Comparison of ENCODE assay signal across 8 mouse cellular contexts in the genomic region with DNA sequence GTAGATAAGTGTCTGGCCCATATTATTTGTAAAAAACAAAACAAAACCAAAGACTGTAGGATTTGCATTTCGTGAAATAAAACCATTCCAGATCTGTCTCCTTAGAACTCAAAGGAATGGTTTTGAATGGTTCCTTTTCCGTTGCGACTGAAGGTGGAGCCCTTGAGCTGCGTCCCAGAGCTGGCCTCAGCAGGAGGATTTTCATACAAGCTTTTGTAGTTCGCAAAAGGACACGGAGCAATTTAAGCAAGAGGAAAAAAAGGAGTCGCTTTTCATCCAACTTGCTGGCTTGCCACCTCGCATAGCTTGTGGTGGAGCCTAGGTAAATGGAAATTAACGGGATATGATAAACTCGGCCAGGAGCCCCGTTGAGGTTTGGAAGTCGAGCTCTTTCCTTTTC.
DNase-seq lines count a peak whose midpoint lies in the region; ATAC-seq and TF ChIP-seq lines count a peak whose summit lies in the region.

No protein-coding gene starts in this region.

- TF ChIP-seq CTCF in thymus, adult 2 months (IDR thresholded peaks at IDR 0.05; ENCODE audit: borderline replicate concordance, control insufficient read depth, extremely low read depth, insufficient read depth, low read length, poor library complexity) = no peak

- H3K9me3 ChIP-seq in heart, embryonic 15.5 days (replicated peaks) = no peaks in the 10 kb centered on the region
- no peaks in the 10 kb centered on the region for H3K9me3 ChIP-seq in liver, embryonic 12.5 days (replicated peaks)

- no peak overlapping the region for H3K27ac ChIP-seq in heart, embryonic 15.5 days
- H3K27ac ChIP-seq in liver, embryonic 12.5 days = no peak overlapping the region
- no peak overlapping the region for H3K27ac ChIP-seq in thymus, adult 2 months (ENCODE audit: control insufficient read depth, insufficient read depth, low read length)

- peak overlapping the region; percentile 62 for H3K4me2 ChIP-seq in heart, embryonic 15.5 days
- H3K4me2 ChIP-seq in liver, embryonic 12.5 days = peak overlapping the region; percentile 49

- no peak overlapping the region for H3K9ac ChIP-seq in heart, embryonic 15.5 days
- no peak overlapping the region for H3K9ac ChIP-seq in liver, embryonic 12.5 days

- 3% methylated on average over 12 of the region's 12 CpGs for WGBS in heart, embryonic 15.5 days
- WGBS in liver, embryonic 12.5 days (ENCODE audit: insufficient replicate concordance) = 4% methylated on average over 12 of the region's 12 CpGs
- 9% methylated on average over 12 of the region's 12 CpGs for WGBS in thymus, adult 2 months

- ATAC-seq in heart, embryonic 15.5 days (replicated peaks; ENCODE audit: insufficient number of reproducible peaks, insufficient read depth, low FRiP score, low read depth) = no peak
- no peak for ATAC-seq in liver, embryonic 12.5 days

- H3K4me3 ChIP-seq in heart, embryonic 15.5 days = peak overlapping the region; percentile 41
- H3K4me3 ChIP-seq in liver, embryonic 12.5 days = no peak overlapping the region
- no peak overlapping the region for H3K4me3 ChIP-seq in thymus, adult 2 months (ENCODE audit: control insufficient read depth, insufficient read depth, low read length)

- no peak for TF ChIP-seq POLR2A in thymus, adult 2 months (IDR thresholded peaks at IDR 0.05; ENCODE audit: control insufficient read depth, extremely low read depth, insufficient read depth, low read length, poor library complexity)

- H3K27me3 ChIP-seq in heart, embryonic 15.5 days = no peaks in the 10 kb centered on the region
- no peaks in the 10 kb centered on the region for H3K27me3 ChIP-seq in liver, embryonic 12.5 days (replicated peaks)
- no peaks in the 10 kb centered on the region for H3K27me3 ChIP-seq in thymus, adult 2 months (ENCODE audit: control insufficient read depth, insufficient read depth, low read length)

- no peaks in the 10 kb centered on the region for H3K36me3 ChIP-seq in heart, embryonic 15.5 days
- H3K36me3 ChIP-seq in liver, embryonic 12.5 days = no peaks in the 10 kb centered on the region
- no peaks in the 10 kb centered on the region for H3K36me3 ChIP-seq in thymus, adult 2 months (ENCODE audit: control insufficient read depth, insufficient read depth, low read length)

- H3K4me1 ChIP-seq in heart, embryonic 15.5 days (replicated peaks) = no peaks in the 10 kb centered on the region
- H3K4me1 ChIP-seq in liver, embryonic 12.5 days = no peaks in the 10 kb centered on the region
- no peaks in the 10 kb centered on the region for H3K4me1 ChIP-seq in thymus, adult 2 months (replicated peaks; ENCODE audit: control insufficient read depth, insufficient read depth, low read length)

- DNase-seq in 3134 (ENCODE audit: extremely low read depth, insufficient read length, low spot score) (peak; percentile 52), WW6 (ENCODE audit: low read depth, low spot score) (peak; percentile 39)
- peak; percentile 83 for DNase-seq in embryo, embryonic 10.5 days (ENCODE audit: low spot score)
- DNase-seq in kidney, postnatal 25 days = peak; percentile 38 to 53
- peak; percentile 82 for DNase-seq in retina, embryonic 14.5 days (ENCODE audit: low spot score)
- DNase-seq in thymus, adult 2 months = no peak
